Mouse (Mus musculus) E14TG2a.4 (cell line): ENCODE data around the gene Ppil6.

Source experiments
- CTCF ChIP-seq: conservative IDR thresholded peaks from 2 replicates; pipeline ENCODE4 v1.5.1; 2014; ENCODE audit warnings: low read length
- NANOG ChIP-seq: IDR thresholded peaks from 2 replicates; pipeline ENCODE4 v1.6.1; 2014; ENCODE audit warnings: borderline replicate concordance, low read length, mixed read lengths
- POU5F1 ChIP-seq: IDR thresholded peaks from 2 replicates; pipeline ENCODE4 v1.6.1; 2014; ENCODE audit warnings: low read length, borderline replicate concordance

DNA sequence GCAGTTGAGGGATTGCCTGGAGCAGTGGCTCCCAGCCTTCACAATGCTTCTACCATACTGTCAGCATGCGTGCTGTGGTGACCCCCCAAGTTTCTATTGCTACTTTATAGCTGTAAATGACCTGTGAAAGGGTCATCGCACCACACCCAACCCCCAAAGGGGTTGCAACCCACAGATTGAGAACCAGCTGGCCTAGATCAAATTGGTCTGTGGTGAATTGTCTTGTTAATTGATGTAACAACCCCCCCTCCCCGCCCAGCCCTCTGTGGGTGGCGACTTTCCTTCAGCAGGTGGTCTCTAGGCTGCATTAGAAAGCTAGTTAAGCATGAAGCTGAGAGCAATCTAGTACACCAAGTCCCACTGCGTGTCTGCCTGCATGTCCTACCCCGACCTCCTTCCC, 22.9 kb upstream of the Ppil6 start:
- no peak for TF ChIP-seq CTCF
- TF ChIP-seq POU5F1, result no peak
- peak; percentile 76 for TF ChIP-seq NANOG
